Mouse (Mus musculus) forebrain, embryonic 11.5 days (tissue): ENCODE results near the gene H2-DMa. TPM values are rescaled to one million over a fixed set of nuclear protein-coding genes. Genes with fewer than 3 reads are reported as not detected.
"Not testable (repeated sequence)": the region's sequence is repeated elsewhere in the genome, so short reads cannot be mapped to it uniquely, and the experiment has no call there.

Experiments used
- ATAC-seq: fragments of 200-750 bp; cut with Nextera tagmentation; replicated peaks from 2 replicates; pipeline ENCODE4 v1.8.0; 2017; ENCODE audit warnings: moderate TSS enrichment; ENCODE audit not compliant: low FRiP score
- DNase-seq: peaks from one replicate; pipeline ENCODE4 v3.0.0-alpha.2; 2017; ENCODE audit warnings: low spot score
- H3K27ac ChIP-seq: fragments of 300-500 bp; sonication (generic); 2 replicates; pipeline ENCODE4 v1.5.1; 2014; ENCODE audit warnings: low read depth, low read length
- H3K27me3 ChIP-seq: fragments of 300-500 bp; sonication (generic); 2 replicates; pipeline ENCODE4 v1.6.1; 2014; ENCODE audit warnings: mild to moderate bottlenecking, low read length, mixed read lengths; ENCODE audit not compliant: control insufficient read depth, insufficient read depth
- H3K36me3 ChIP-seq: fragments of 300-500 bp; sonication (generic); 2 replicates; pipeline ENCODE4 v1.6.1; 2014; ENCODE audit warnings: mild to moderate bottlenecking, low read length, moderate library complexity, mixed read lengths; ENCODE audit not compliant: control insufficient read depth, insufficient read depth
- H3K4me1 ChIP-seq: fragments of 300-500 bp; sonication (generic); replicated peaks from 2 replicates; pipeline ENCODE4 v1.6.1; 2014; ENCODE audit warnings: low read length, mixed read lengths; ENCODE audit not compliant: control insufficient read depth, insufficient read depth
- H3K4me2 ChIP-seq: fragments of 300-500 bp; sonication (generic); 2 replicates; pipeline ENCODE4 v1.6.1; 2014; ENCODE audit warnings: low read depth, mild to moderate bottlenecking, low read length, moderate library complexity, mixed read lengths; ENCODE audit not compliant: severe bottlenecking
- H3K4me3 ChIP-seq: fragments of 300-500 bp; sonication (generic); 2 replicates; pipeline ENCODE4 v1.5.1; 2014; ENCODE audit warnings: low read depth, low read length
- H3K9ac ChIP-seq: fragments of 300-500 bp; sonication (generic); 2 replicates; pipeline ENCODE4 v1.6.1; 2014; ENCODE audit warnings: low read length
- H3K9me3 ChIP-seq: fragments of 300-500 bp; sonication (generic); 2 replicates; pipeline ENCODE4 v1.6.1; 2016; ENCODE audit warnings: low read length, mixed read lengths; ENCODE audit not compliant: control insufficient read depth
- WGBS: fragments of 180-500 bp; shearing (Covaris S2); extraction: QIAGEN DNeasy Blood & Tissue Kit; methylation state at CpG from one replicate; pipeline ENCODE4 v1.1.7; 2014; 5-methylcytosine and 5-hydroxymethylcytosine counted together
- polyA plus RNA-seq: library from polyadenylated mRNA; unstranded; fragments of >200 nt; fragmentation: Nextera tagmentation; extraction: Ambion mirVana; gene quantifications from 2 replicates; pipeline ENCODE4 v1.2.1, GENCODE M21; 2014

Gene H2-DMa
- polyA plus RNA-seq, 1 experiment from 2014 or later: 8.2 TPM

- H3K9me3 ChIP-seq: no peaks in the 10 kb centered on the region
- no peaks in the 10 kb centered on the region for H3K36me3 ChIP-seq
- ATAC-seq (no peak), DNase-seq (peak; percentile 46)
- peaks cover 16% of the 10 kb centered on the region for H3K27me3 ChIP-seq
- WGBS: 82% methylated on average over 7 of the region's 7 CpGs
- no peak overlapping the region for H3K4me3 ChIP-seq
- no peak overlapping the region for H3K27ac ChIP-seq
- no peak overlapping the region for H3K9ac ChIP-seq
- H3K4me1 ChIP-seq: peaks cover 4% of the 10 kb centered on the region
- H3K4me2 ChIP-seq: no peak overlapping the region
Observed at GRCm38 (mm10) chr17:34142456-34143010, 23.2 kb downstream of the H2-DMa start.

- ATAC-seq (no peak), DNase-seq (peak; percentile 42)
- Histone ChIP-seq H3K4me2 (no peak within 1 kb of the TSS), H3K4me3 (no peak within 1 kb of the TSS), H3K9ac (no peak within 1 kb of the TSS), H3K9me3 (no peaks in the 10 kb centered on the region), H3K36me3 (no peaks in the 10 kb centered on the region), H3K27ac (no peak within 1 kb of the TSS), H3K4me1 (peaks cover 4% of the 10 kb centered on the region), H3K27me3 (peaks cover 16% of the 10 kb centered on the region)
- 38% methylated on average over 7 of the region's 7 CpGs for WGBS
Observed at GRCm38 (mm10) chr17:34143033-34143432, 23.7 kb downstream of the H2-DMa start, which contains the start of gene H2-DMb2. TSS of gene H2-DMb2 (plus strand) at chr17:34143307.

- Histone ChIP-seq H3K4me1 (peaks cover 4% of the 10 kb centered on the region), H3K9me3 (no peaks in the 10 kb centered on the region), H3K9ac (no peak overlapping the region), H3K4me2 (no peak overlapping the region), H3K27me3 (peaks cover 12% of the 10 kb centered on the region), H3K4me3 (no peak overlapping the region), H3K36me3 (no peaks in the 10 kb centered on the region), H3K27ac (no peak overlapping the region)
- 70% methylated on average over 5 of the region's 5 CpGs for whole genome bisulfite sequencing
- ATAC-seq (no peak), DNase-seq (no peak)
Observed at GRCm38 (mm10) chr17:34143461-34143860, 24.1 kb downstream of the H2-DMa start.

GRCm38 (mm10) chr17:34144221-34144620 is 24.9 kb downstream of the H2-DMa start:
- not testable (repeated sequence) for H3K4me1 ChIP-seq, H3K4me3 ChIP-seq, DNase-seq, H3K27ac ChIP-seq, H3K9me3 ChIP-seq, H3K9ac ChIP-seq, H3K4me2 ChIP-seq, H3K27me3 ChIP-seq, ATAC-seq, H3K36me3 ChIP-seq
- WGBS: 98% methylated on average over 4 of the region's 4 CpGs

GRCm38 (mm10) chr17:34144960-34145371 is 25.6 kb downstream of the H2-DMa start:
- Histone ChIP-seq H3K4me3 (no peak overlapping the region), H3K4me2 (no peak overlapping the region), H3K27ac (no peak overlapping the region), H3K36me3 (no peaks in the 10 kb centered on the region), H3K27me3 (peaks cover 6% of the 10 kb centered on the region; the same call in 1 of the 2 replicates), H3K4me1 (no peaks in the 10 kb centered on the region; the same call in 1 of the 2 replicates), H3K9me3 (no peaks in the 10 kb centered on the region), H3K9ac (no peak overlapping the region)
- ATAC-seq: no peak
- 68% methylated on average over 3 of the region's 3 CpGs for WGBS
- DNase-seq: no peak

GRCm38 (mm10) chr17:34152923-34153322 is 33.6 kb downstream of the H2-DMa start, which contains the start of gene H2-DMb1:
TSS of gene H2-DMb1 (plus strand) at chr17:34153072.
- Histone ChIP-seq H3K36me3 (no peaks in the 10 kb centered on the region), H3K27me3 (no peaks in the 10 kb centered on the region), H3K4me2 (no peak within 1 kb of the TSS), H3K9ac (no peak within 1 kb of the TSS), H3K27ac (no peak within 1 kb of the TSS), H3K4me1 (no peaks in the 10 kb centered on the region), H3K9me3 (no peaks in the 10 kb centered on the region), H3K4me3 (no peak within 1 kb of the TSS)
- no peak for DNase-seq
- WGBS: 61% methylated on average over 4 of the region's 4 CpGs
- ATAC-seq: no peak

- Histone ChIP-seq H3K9me3 (no peaks in the 10 kb centered on the region), H3K9ac (no peak overlapping the region), H3K4me1 (no peaks in the 10 kb centered on the region), H3K4me3 (no peak overlapping the region), H3K36me3 (no peaks in the 10 kb centered on the region), H3K27ac (no peak overlapping the region), H3K27me3 (no peaks in the 10 kb centered on the region), H3K4me2 (no peak overlapping the region)
- 61% methylated on average over 5 of the region's 5 CpGs for WGBS
- DNase-seq (no peak), ATAC-seq (no peak)
Observed at GRCm38 (mm10) chr17:34155534-34155933, 36.2 kb downstream of the H2-DMa start.

- H3K9ac ChIP-seq: no peak overlapping the region
- no peak overlapping the region for H3K27ac ChIP-seq
- H3K9me3 ChIP-seq: no peaks in the 10 kb centered on the region
- ATAC-seq (no peak), DNase-seq (peak; percentile 53)
- H3K4me1 ChIP-seq: no peaks in the 10 kb centered on the region
- H3K27me3 ChIP-seq: no peaks in the 10 kb centered on the region
- H3K4me3 ChIP-seq: no peak overlapping the region
- H3K36me3 ChIP-seq: no peaks in the 10 kb centered on the region
- H3K4me2 ChIP-seq: no peak overlapping the region
- 41% methylated on average over 9 of the region's 9 CpGs for WGBS
Observed at GRCm38 (mm10) chr17:34164202-34164895, 45.0 kb downstream of the H2-DMa start.
